Mouse (Mus musculus) small intestine, adult 10 weeks (tissue): Measurements from ENCODE around the gene Gm609. TPM values are rescaled to one million over a fixed set of nuclear protein-coding genes. Genes with fewer than 3 reads are reported as not detected.

Source experiments
- polyA plus RNA-seq: library from polyadenylated mRNA; stranded (reverse); fragments of 350-450 nt; fragmentation: Illumina TruSeq; extraction: RNeasy Lipid Tissue Mini Kit (QIAGEN cat#74804); gene quantifications from one replicate; pipeline ENCODE4 v1.2.3, GENCODE M21; 2014; ENCODE audit warnings: low replicate concordance

Gene Gm609
- polyA plus RNA-seq: 26.1 TPM

DNA sequence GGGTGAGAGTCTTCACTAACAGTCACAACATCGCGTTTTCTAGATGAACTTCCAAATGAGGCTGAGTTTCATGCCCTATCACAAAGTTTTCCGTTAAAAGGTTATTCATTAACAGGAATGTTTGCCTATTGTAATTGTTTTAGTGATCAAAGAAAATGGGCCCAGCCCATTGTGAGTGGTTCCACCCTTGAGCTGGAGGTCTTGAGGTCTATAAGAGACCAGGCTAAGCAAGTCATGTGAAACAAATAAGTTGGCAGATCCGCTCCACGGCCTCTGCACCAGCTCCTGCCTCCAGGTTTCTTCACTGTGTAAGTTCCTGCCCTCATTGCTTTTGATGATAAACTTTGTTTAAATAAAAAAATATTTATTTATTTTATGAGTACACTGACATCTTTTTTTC lies at the start of gene Gm609:
Gene Gm609 (minus strand): TSS at position 43 of the 400 bp plus-strand sequence.

DNA sequence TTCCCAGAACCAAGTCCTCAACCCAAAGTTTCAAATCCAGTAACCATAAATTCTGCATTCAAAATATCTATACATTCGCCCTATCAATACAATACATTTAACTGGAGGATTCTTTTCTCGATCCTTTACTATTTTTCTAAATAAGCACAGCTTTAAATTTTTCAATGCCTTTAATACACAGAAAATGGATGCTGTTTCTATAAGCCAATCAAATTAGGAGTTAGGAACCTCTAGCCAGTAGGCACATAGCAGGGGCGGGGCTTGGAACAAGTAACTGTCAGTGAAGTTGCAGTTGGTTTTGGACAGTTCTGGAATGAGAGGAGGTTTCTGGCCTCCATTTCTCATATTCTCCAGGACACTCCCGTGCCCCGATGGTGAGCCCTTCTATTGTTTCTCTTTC lies 42.2 kb upstream of the Gm609 start, which contains the start of gene Slc9c1:
Gene Slc9c1 (plus strand): TSS at position 301 of the 400 bp plus-strand sequence.

DNA sequence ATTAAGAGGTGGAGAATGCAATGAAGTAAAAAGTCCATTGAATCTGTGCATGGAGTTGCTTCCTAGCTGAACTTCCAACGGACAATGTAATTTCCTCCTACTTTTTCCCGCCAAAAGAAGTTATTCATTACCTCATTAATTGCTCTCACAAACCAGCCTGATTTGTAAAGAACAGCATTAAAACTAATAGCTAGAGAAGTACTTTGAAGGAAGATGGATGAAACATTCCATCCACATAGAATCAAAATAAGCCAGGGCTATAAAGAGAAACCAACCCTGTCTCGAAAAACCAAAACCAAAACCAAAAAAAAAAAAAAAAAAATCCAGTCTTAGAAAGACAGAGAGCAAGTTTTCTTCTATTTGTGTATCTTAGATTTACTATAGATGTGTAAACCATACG lies 39.2 kb upstream of the Gm609 start, which contains the start of gene Gm17783:
Gene Gm17783 (minus strand): TSS at position 101 of the 400 bp plus-strand sequence.

DNA sequence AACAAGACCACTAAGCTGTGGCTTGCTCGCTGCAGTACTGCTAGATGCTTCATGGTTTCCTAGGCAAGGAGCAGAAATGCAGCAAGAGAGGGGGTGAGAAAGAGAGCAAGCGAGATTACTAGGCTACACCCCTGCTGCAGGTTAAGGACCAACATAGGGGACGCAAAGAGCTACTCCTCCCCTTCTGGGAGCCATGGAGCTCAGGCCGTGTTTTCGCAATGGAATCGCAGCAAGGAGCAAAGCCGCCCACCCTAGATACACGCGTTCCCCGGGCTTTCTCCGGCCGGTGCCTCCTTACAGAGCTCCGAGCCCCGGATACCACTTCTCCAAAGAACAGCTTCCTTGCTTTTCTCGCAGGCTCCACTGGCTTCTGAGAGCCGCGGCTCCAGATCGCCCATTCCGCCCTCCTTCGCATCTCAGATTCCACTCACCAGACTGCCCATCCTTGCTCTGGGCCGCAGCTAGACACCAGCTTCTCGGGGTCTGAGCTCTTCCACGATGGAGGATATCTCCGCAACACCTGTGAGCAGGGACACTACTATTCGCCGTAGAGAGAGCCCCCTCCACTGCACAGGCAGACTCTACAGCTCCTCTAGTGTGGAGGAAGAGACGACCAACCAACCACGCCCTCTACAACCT lies 84.2 kb downstream of the Gm609 start, which contains the start of gene Cd200:
Gene Cd200 (minus strand): TSS at position 629 of the 639 bp plus-strand sequence.

Other genes starting within 250 kb of the Gm609 start
- gene Cd200, start 83.9 kb downstream of the Gm609 start, polyA plus RNA-seq: 47.1 TPM
- gene Gm17783, start 39.1 kb upstream of the Gm609 start, polyA plus RNA-seq: 18.3 TPM
- gene Slc9c1, start 42.3 kb upstream of the Gm609 start, polyA plus RNA-seq: not detected
- 0.78 TPM for gene Gcsam, start 117.4 kb upstream of the Gm609 start, polyA plus RNA-seq
- gene BC016579, start 161.1 kb upstream of the Gm609 start, polyA plus RNA-seq: 27.3 TPM
- 0.19 TPM for gene Tmprss7, start 200.7 kb upstream of the Gm609 start, polyA plus RNA-seq
- not detected for gene Tagln3, start 231.6 kb upstream of the Gm609 start, polyA plus RNA-seq
- gene Abhd10, start 250.0 kb upstream of the Gm609 start, polyA plus RNA-seq: 16.4 TPM